Comparison of ENCODE assay signal across 7 mouse cellular contexts in genomic region chr7:126762471-126763008, GRCm38 (mm10). TPM values are rescaled to one million over a fixed set of nuclear protein-coding genes. Genes with fewer than 3 reads are reported as not detected.
DNase-seq lines count a peak whose midpoint lies in the region; ATAC-seq and TF ChIP-seq lines count a peak whose summit lies in the region.

No protein-coding gene starts in this region.

- H3K9me3 ChIP-seq in forebrain, embryonic 12.5 days, result no peaks in the 10 kb centered on the region
- H3K9me3 ChIP-seq in hindbrain, postnatal 0 days (ENCODE audit: low read length), result no peaks in the 10 kb centered on the region
- no peaks in the 10 kb centered on the region for H3K9me3 ChIP-seq in neural tube, embryonic 14.5 days (ENCODE audit: control insufficient read depth, low read length)

- ATAC-seq in forebrain, embryonic 12.5 days (ENCODE audit: low FRiP score), result no peak
- no peak for ATAC-seq in hindbrain, postnatal 0 days
- no peak for ATAC-seq in neural tube, embryonic 14.5 days (ENCODE audit: low read depth)

- 74% methylated on average over 17 of the region's 17 CpGs for whole genome bisulfite sequencing in forebrain, embryonic 12.5 days
- 52% methylated on average over 17 of the region's 17 CpGs for WGBS in hindbrain, postnatal 0 days
- WGBS in neural tube, embryonic 14.5 days, result 62% methylated on average over 17 of the region's 17 CpGs

- TF ChIP-seq CTCF in left cerebral cortex, adult 2 months (IDR thresholded peaks at IDR 0.05), result no peak
- TF ChIP-seq CTCF in hindbrain, postnatal 0 days (IDR thresholded peaks at IDR 0.05; ENCODE audit: low read depth), result no peak

- H3K4me2 ChIP-seq in forebrain, embryonic 12.5 days, result no peak overlapping the region
- H3K4me2 ChIP-seq in hindbrain, postnatal 0 days (ENCODE audit: low read depth, low read length), result peak overlapping the region; percentile 36
- H3K4me2 ChIP-seq in neural tube, embryonic 14.5 days (ENCODE audit: low read depth, low read length), result peak overlapping the region; percentile 1; the same call in 1 of the 2 replicates

- no peaks in the 10 kb centered on the region for H3K27me3 ChIP-seq in forebrain, embryonic 12.5 days
- no peaks in the 10 kb centered on the region for H3K27me3 ChIP-seq in hindbrain, postnatal 0 days (ENCODE audit: insufficient read depth, low read length)
- H3K27me3 ChIP-seq in neural tube, embryonic 14.5 days (ENCODE audit: control insufficient read depth, insufficient read depth, low read length), result no peaks in the 10 kb centered on the region

- peak overlapping the region; percentile 14; the same call in 1 of the 2 replicates for H3K4me3 ChIP-seq in left cerebral cortex, adult 2 months
- no peak overlapping the region for H3K4me3 ChIP-seq in forebrain, embryonic 12.5 days (replicated peaks)
- H3K4me3 ChIP-seq in hindbrain, postnatal 0 days (ENCODE audit: low read length), result no peak overlapping the region
- H3K4me3 ChIP-seq in neural tube, embryonic 14.5 days (ENCODE audit: low read depth, low read length), result peak overlapping the region; percentile 3; the same call in 1 of the 2 replicates

- peaks cover 27% of the 10 kb centered on the region for H3K4me1 ChIP-seq in forebrain, embryonic 12.5 days
- H3K4me1 ChIP-seq in hindbrain, postnatal 0 days (ENCODE audit: insufficient read depth, low read length), result peaks cover 24% of the 10 kb centered on the region
- H3K4me1 ChIP-seq in neural tube, embryonic 14.5 days (ENCODE audit: control insufficient read depth, insufficient read depth, low read length), result peaks cover 19% of the 10 kb centered on the region

- H3K36me3 ChIP-seq in forebrain, embryonic 12.5 days (replicated peaks), result peaks cover 53% of the 10 kb centered on the region
- peaks cover 34% of the 10 kb centered on the region for H3K36me3 ChIP-seq in hindbrain, postnatal 0 days (ENCODE audit: insufficient read depth, low read length)
- peaks cover 13% of the 10 kb centered on the region for H3K36me3 ChIP-seq in neural tube, embryonic 14.5 days (ENCODE audit: control insufficient read depth, insufficient read depth, low read length)

- peak; percentile 46 to 55 for DNase-seq in left cerebral cortex, adult 2 months (ENCODE audit: extremely low spot score in 1 of 2, low spot score in 2 of 2)
- no peak for DNase-seq in left cerebral cortex, postnatal 10 days (ENCODE audit: extremely low spot score in 1 of 2, low spot score in 2 of 2)
- DNase-seq in hindbrain, postnatal 0 days (ENCODE audit: low spot score), result no peak
- no peak for DNase-seq in thymus, adult 18-20 months
- DNase-seq in spleen, postnatal 10 days (ENCODE audit: low spot score in 2 of 2), result no peak

- intact Hi-C loops in left cerebral cortex, adult 2 months (cut with DNase I), result loop anchor here (1.0 to 10.0 kb wide), 5 partner anchors 14 to 350 kb away; partner anchors contain the start of genes Tufm and Ypel3
- intact Hi-C loops in left cerebral cortex, postnatal 10 days (cut with DNase I), result loop anchor here (5.0 kb wide), 1 partner anchor 60 kb away; no protein-coding TSS in a partner anchor

- no peak overlapping the region for H3K9ac ChIP-seq in forebrain, embryonic 12.5 days
- 0 out of 2 replicates have a peak overlapping the region, but pooled peaks have one; percentile 25 for H3K9ac ChIP-seq in hindbrain, postnatal 0 days (replicated peaks; ENCODE audit: low read length)
- H3K9ac ChIP-seq in neural tube, embryonic 14.5 days (replicated peaks; ENCODE audit: low read depth, low read length), result no peak overlapping the region

- H3K27ac ChIP-seq in left cerebral cortex, adult 2 months, result peak overlapping the region; percentile 68
- H3K27ac ChIP-seq in forebrain, embryonic 12.5 days, result peak overlapping the region; percentile 69
- H3K27ac ChIP-seq in hindbrain, postnatal 0 days, result peak overlapping the region; percentile 22; the same call in 1 of the 2 replicates
- H3K27ac ChIP-seq in neural tube, embryonic 14.5 days (ENCODE audit: low read depth, low read length), result peak overlapping the region; percentile 7; the same call in 1 of the 2 replicates

RNA-seq across cellular contexts. Expression of gene Mapk3, which starts 3.1 kb away (rescaled TPM):
- total RNA-seq in left cerebral cortex, adult 2 months (2021), result 100 to 1,000 TPM; 155 to 166 TPM
- total RNA-seq in left cerebral cortex, postnatal 10 days (2021), result 100 to 1,000 TPM; 260 to 263 TPM
- 51.5 and 56.8 TPM in 2 replicates for polyA plus RNA-seq in forebrain, embryonic 12.5 days (2016; fragmentation: Nextera tagmentation; extraction: Ambion mirVana)
- 109 and 132 TPM in 2 replicates for total RNA-seq in hindbrain, postnatal 0 days (2014; rRNA removed)
- polyA plus RNA-seq in hindbrain, postnatal 0 days (2015; fragmentation: Nextera tagmentation; extraction: Ambion mirVana), result 99.9 and 107 TPM in 2 replicates
- 85.0 and 85.9 TPM in 2 replicates for polyA plus RNA-seq in neural tube, embryonic 14.5 days (2014; fragmentation: Nextera tagmentation; extraction: Ambion mirVana)

RNA-seq across cellular contexts. Expression of gene Gdpd3, which starts 3.6 kb away (rescaled TPM):
- 1 to 10 TPM; 2.4 to 3.4 TPM for total RNA-seq in left cerebral cortex, adult 2 months (2021)
- total RNA-seq in left cerebral cortex, postnatal 10 days (2021), result 1 to 10 TPM; 2.6 to 3.5 TPM
- 1.4 and 1.5 TPM in 2 replicates for polyA plus RNA-seq in forebrain, embryonic 12.5 days (2016; fragmentation: Nextera tagmentation; extraction: Ambion mirVana)
- total RNA-seq in hindbrain, postnatal 0 days (2014; rRNA removed), result 0.43 and 3.4 TPM in 2 replicates
- 0.92 and 0.99 TPM in 2 replicates for polyA plus RNA-seq in hindbrain, postnatal 0 days (2015; fragmentation: Nextera tagmentation; extraction: Ambion mirVana)
- polyA plus RNA-seq in neural tube, embryonic 14.5 days (2014; fragmentation: Nextera tagmentation; extraction: Ambion mirVana), result 1.8 and 2.4 TPM in 2 replicates

RNA-seq across cellular contexts. Expression of gene Ypel3, which starts 14.2 kb away (rescaled TPM):
- total RNA-seq in left cerebral cortex, adult 2 months (2021), result 100 to 1,000 TPM; 312 to 323 TPM
- 100 to 1,000 TPM; 167 to 169 TPM for total RNA-seq in left cerebral cortex, postnatal 10 days (2021)
- 91.8 and 92.7 TPM in 2 replicates for polyA plus RNA-seq in forebrain, embryonic 12.5 days (2016; fragmentation: Nextera tagmentation; extraction: Ambion mirVana)
- 163 and 240 TPM in 2 replicates for total RNA-seq in hindbrain, postnatal 0 days (2014; rRNA removed)
- polyA plus RNA-seq in hindbrain, postnatal 0 days (2015; fragmentation: Nextera tagmentation; extraction: Ambion mirVana), result 239 and 242 TPM in 2 replicates
- 219 and 246 TPM in 2 replicates for polyA plus RNA-seq in neural tube, embryonic 14.5 days (2014; fragmentation: Nextera tagmentation; extraction: Ambion mirVana)

RNA-seq across cellular contexts. Expression of gene Tbx6, which starts 18.7 kb away (rescaled TPM):
- total RNA-seq in left cerebral cortex, adult 2 months (2021), result 1 to 10 TPM; 1.1 to 1.2 TPM
- total RNA-seq in left cerebral cortex, postnatal 10 days (2021), result under 1 TPM; 0.21 to 0.41 TPM
- 0.33 and 0.56 TPM in 2 replicates for polyA plus RNA-seq in forebrain, embryonic 12.5 days (2016; fragmentation: Nextera tagmentation; extraction: Ambion mirVana)
- total RNA-seq in hindbrain, postnatal 0 days (2014; rRNA removed), result 0.16 and 2.1 TPM in 2 replicates
- 0.26 and 0.29 TPM in 2 replicates for polyA plus RNA-seq in hindbrain, postnatal 0 days (2015; fragmentation: Nextera tagmentation; extraction: Ambion mirVana)
- 0.27 and 0.55 TPM in 2 replicates for polyA plus RNA-seq in neural tube, embryonic 14.5 days (2014; fragmentation: Nextera tagmentation; extraction: Ambion mirVana)

RNA-seq across cellular contexts. Expression of gene Ppp4c, which starts 29.8 kb away (rescaled TPM):
- 10 to 100 TPM; 50.4 TPM for total RNA-seq in left cerebral cortex, adult 2 months (2021)
- total RNA-seq in left cerebral cortex, postnatal 10 days (2021), result 10 to 100 TPM; 54.4 to 56.2 TPM
- polyA plus RNA-seq in forebrain, embryonic 12.5 days (2016; fragmentation: Nextera tagmentation; extraction: Ambion mirVana), result 310 and 320 TPM in 2 replicates
- total RNA-seq in hindbrain, postnatal 0 days (2014; rRNA removed), result 126 and 199 TPM in 2 replicates
- 142 and 143 TPM in 2 replicates for polyA plus RNA-seq in hindbrain, postnatal 0 days (2015; fragmentation: Nextera tagmentation; extraction: Ambion mirVana)
- 154 and 168 TPM in 2 replicates for polyA plus RNA-seq in neural tube, embryonic 14.5 days (2014; fragmentation: Nextera tagmentation; extraction: Ambion mirVana)

Comparison
In these comparisons a context has a peak if more than half of its experiments do, and no peak if none do; other contexts are left out.
1. DNase-seq: peak in left cerebral cortex, adult 2 months (2 of 2); none in left cerebral cortex, postnatal 10 days (0 of 2), hindbrain, postnatal 0 days (single experiment), thymus, adult 18-20 months (0 of 2) and spleen, postnatal 10 days (0 of 2).
2. H3K27ac ChIP-seq: peak in every context shown above with its lines; median percentile 69 in forebrain, embryonic 12.5 days; 68 in left cerebral cortex, adult 2 months; 22 in hindbrain, postnatal 0 days; 7 in neural tube, embryonic 14.5 days.
3. H3K4me3 ChIP-seq: peak in left cerebral cortex, adult 2 months (single experiment) and neural tube, embryonic 14.5 days (single experiment); none in forebrain, embryonic 12.5 days (single experiment) and hindbrain, postnatal 0 days (single experiment).